Comparison of ENCODE assay signal across 29 mouse cellular contexts in the genomic region with DNA sequence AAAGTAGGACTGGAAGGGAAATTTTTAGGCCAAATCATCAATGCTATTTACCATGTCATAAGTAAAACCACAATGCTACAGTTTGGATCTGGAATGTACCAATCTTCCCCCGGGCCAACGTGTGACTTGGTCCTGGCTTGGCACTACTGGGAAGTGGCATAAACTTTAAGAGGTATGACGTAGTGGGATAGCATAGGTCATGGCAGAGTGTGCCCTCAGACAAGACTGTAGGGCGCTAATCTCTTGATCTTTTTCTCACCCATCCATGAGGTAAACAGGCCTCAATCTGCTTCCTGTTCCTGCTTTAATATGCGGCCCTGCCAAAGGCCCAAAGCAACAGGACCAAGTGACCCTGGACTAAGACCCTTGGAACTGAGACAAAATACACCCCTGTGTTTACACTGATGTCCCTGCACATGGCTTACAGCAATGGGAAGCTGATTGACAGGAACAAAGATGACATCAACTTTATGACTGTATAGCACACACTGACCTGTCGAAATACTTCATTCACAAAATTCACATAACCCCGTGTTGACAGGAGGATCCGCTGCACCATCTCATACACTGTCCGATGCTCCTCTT.
DNase-seq lines count a peak whose midpoint lies in the region; ATAC-seq and TF ChIP-seq lines count a peak whose summit lies in the region.
"Had no signal": no experiment of that assay in that cellular context is flagged by ENCODE, and none has a peak within 500 bp of the region (broad histone marks: within the 10 kb centered on the region; RNA-seq: fewer than 3 reads in every experiment).

No protein-coding gene starts in this region.

- no peak overlapping the region for H3K9ac ChIP-seq in heart, embryonic 11.5 days (ENCODE audit: low read depth, low read length)
- H3K9ac ChIP-seq in liver, embryonic 13.5 days = no peak overlapping the region
- H3K9ac ChIP-seq in liver, embryonic 11.5 days (ENCODE audit: low read depth, low read length) = no peak overlapping the region
- no peak overlapping the region for H3K9ac ChIP-seq in intestine, postnatal 0 days (ENCODE audit: low read depth, low read length)
- H3K9ac ChIP-seq: heart, embryonic 15.5 days; hindbrain, embryonic 14.5 days; lung, embryonic 14.5 days had no signal

- no peak overlapping the region for H3K27ac ChIP-seq in heart, embryonic 11.5 days (ENCODE audit: low read depth, low read length)
- H3K27ac ChIP-seq in heart, embryonic 10.5 days = no peak overlapping the region
- H3K27ac ChIP-seq in liver, embryonic 13.5 days = no peak overlapping the region
- H3K27ac ChIP-seq in liver, embryonic 11.5 days (ENCODE audit: low read depth, low read length) = no peak overlapping the region
- no peak overlapping the region for H3K27ac ChIP-seq in intestine, postnatal 0 days (ENCODE audit: low read depth, low read length)
- H3K27ac ChIP-seq: embryonic facial prominence, embryonic 12.5 days; gastrocnemius, adult 2 months; heart, embryonic 15.5 days; hindbrain, embryonic 14.5 days; kidney, postnatal 0 days had no signal

- no peaks in the 10 kb centered on the region for H3K4me1 ChIP-seq in heart, embryonic 11.5 days (ENCODE audit: control insufficient read depth, insufficient read depth, low read length)
- H3K4me1 ChIP-seq in heart, embryonic 10.5 days = no peaks in the 10 kb centered on the region
- no peaks in the 10 kb centered on the region for H3K4me1 ChIP-seq in liver, embryonic 13.5 days (replicated peaks)
- no peaks in the 10 kb centered on the region for H3K4me1 ChIP-seq in liver, embryonic 11.5 days (replicated peaks; ENCODE audit: control insufficient read depth, insufficient read depth, low read length)
- no peaks in the 10 kb centered on the region for H3K4me1 ChIP-seq in intestine, postnatal 0 days (replicated peaks; ENCODE audit: control insufficient read depth, insufficient read depth, low read length)
- H3K4me1 ChIP-seq: embryonic facial prominence, embryonic 12.5 days; heart, embryonic 15.5 days had no signal

- no peak overlapping the region for H3K4me3 ChIP-seq in heart, embryonic 11.5 days (ENCODE audit: low read depth, low read length)
- no peak overlapping the region for H3K4me3 ChIP-seq in heart, embryonic 10.5 days
- no peak overlapping the region for H3K4me3 ChIP-seq in liver, embryonic 13.5 days (replicated peaks)
- H3K4me3 ChIP-seq in liver, embryonic 11.5 days (ENCODE audit: low read depth, low read length) = no peak overlapping the region
- no peak overlapping the region for H3K4me3 ChIP-seq in intestine, postnatal 0 days (ENCODE audit: low read depth, low read length)
- H3K4me3 ChIP-seq: embryonic facial prominence, embryonic 12.5 days; gastrocnemius, adult 2 months; heart, embryonic 15.5 days had no signal

- 87% methylated on average over 9 of the region's 9 CpGs for WGBS in heart, embryonic 11.5 days (ENCODE audit: insufficient replicate concordance)
- 91% methylated on average over 9 of the region's 9 CpGs for WGBS in heart, embryonic 10.5 days
- 72% methylated on average over 9 of the region's 9 CpGs for WGBS in liver, embryonic 13.5 days (ENCODE audit: insufficient replicate concordance)
- 88% methylated on average over 9 of the region's 9 CpGs for WGBS in liver, embryonic 11.5 days
- 89% methylated on average over 9 of the region's 9 CpGs for WGBS in intestine, postnatal 0 days

- no peaks in the 10 kb centered on the region for H3K27me3 ChIP-seq in heart, embryonic 11.5 days (ENCODE audit: control insufficient read depth, insufficient read depth, low read length)
- H3K27me3 ChIP-seq in heart, embryonic 10.5 days (ENCODE audit: insufficient read depth, poor library complexity, severe bottlenecking) = no peaks in the 10 kb centered on the region
- no peaks in the 10 kb centered on the region for H3K27me3 ChIP-seq in liver, embryonic 13.5 days
- H3K27me3 ChIP-seq in liver, embryonic 11.5 days (replicated peaks; ENCODE audit: control insufficient read depth, insufficient read depth, low read length) = no peaks in the 10 kb centered on the region
- H3K27me3 ChIP-seq in intestine, postnatal 0 days (replicated peaks; ENCODE audit: control insufficient read depth, insufficient read depth, low read length) = no peaks in the 10 kb centered on the region
- H3K27me3 ChIP-seq: embryonic facial prominence, embryonic 12.5 days; heart, embryonic 15.5 days had no signal

- TF ChIP-seq CTCF in intestine, postnatal 0 days (IDR thresholded peaks at IDR 0.05; ENCODE audit: low read depth) = no peak

- no peaks in the 10 kb centered on the region for H3K9me3 ChIP-seq in heart, embryonic 11.5 days (replicated peaks; ENCODE audit: control insufficient read depth, low read length)
- H3K9me3 ChIP-seq in heart, embryonic 10.5 days = no peaks in the 10 kb centered on the region
- H3K9me3 ChIP-seq in liver, embryonic 13.5 days (replicated peaks) = no peaks in the 10 kb centered on the region
- H3K9me3 ChIP-seq in liver, embryonic 11.5 days (ENCODE audit: control insufficient read depth, low read length) = no peaks in the 10 kb centered on the region
- no peaks in the 10 kb centered on the region for H3K9me3 ChIP-seq in intestine, postnatal 0 days (ENCODE audit: control insufficient read depth)
- H3K9me3 ChIP-seq: embryonic facial prominence, embryonic 12.5 days; heart, embryonic 15.5 days had no signal

- DNase-seq in heart, embryonic 10.5 days (ENCODE audit: low spot score) = no peak
- DNase-seq in liver, embryonic 13.5 days = no peak
- no peak for DNase-seq in liver, embryonic 11.5 days (ENCODE audit: low spot score)
- DNase-seq in lung, postnatal 25 days (ENCODE audit: low spot score) = peak; percentile 29
- no peak for DNase-seq in layer of hippocampus, adult 11-12 months (ENCODE audit: low spot score)
- DNase-seq in heart, postnatal 4 days = no peak
- DNase-seq: adrenal gland, postnatal 14 days; cerebellum, adult 11 months; cerebellum, adult 9-10 months; cerebellum, postnatal 36 days; gastrocnemius, adult 2 months; heart, postnatal 36 days; kidney, adult 8-10 months; kidney, postnatal 4 days; lung, embryonic 14.5 days; right cerebral cortex, postnatal 25 days; spleen, adult 18-20 months; thymus, adult 18-20 months; thymus, postnatal 25 days had no signal

- peaks cover 4% of the 10 kb centered on the region; the same call in 1 of the 2 replicates for H3K36me3 ChIP-seq in heart, embryonic 11.5 days (ENCODE audit: control insufficient read depth, insufficient read depth, low read length)
- peaks cover 7% of the 10 kb centered on the region; the same call in 1 of the 2 replicates for H3K36me3 ChIP-seq in heart, embryonic 10.5 days
- H3K36me3 ChIP-seq in liver, embryonic 13.5 days = peaks cover 5% of the 10 kb centered on the region
- no peaks in the 10 kb centered on the region; the same call in 1 of the 2 replicates for H3K36me3 ChIP-seq in liver, embryonic 11.5 days (ENCODE audit: control insufficient read depth, insufficient read depth, low read length)
- H3K36me3 ChIP-seq in intestine, postnatal 0 days (ENCODE audit: control insufficient read depth, insufficient read depth) = peaks cover 19% of the 10 kb centered on the region
- H3K36me3 ChIP-seq: heart, embryonic 15.5 days had no signal

- peak; percentile 55 for ATAC-seq in heart, embryonic 11.5 days (replicated peaks; ENCODE audit: insufficient number of reproducible peaks, low FRiP score, low TSS enrichment)
- ATAC-seq in liver, embryonic 13.5 days (ENCODE audit: low read depth) = peak; percentile 29; the same call in 1 of the 2 replicates
- no peak for ATAC-seq in liver, embryonic 11.5 days (replicated peaks; ENCODE audit: low FRiP score)
- ATAC-seq in intestine, postnatal 0 days = peak; percentile 28; the same call in 1 of the 2 replicates
- ATAC-seq: forebrain, embryonic 16.5 days; inflammation-experienced regulatory T-cells, adult 6 months; midbrain, embryonic 16.5 days had no signal

- no peak overlapping the region for H3K4me2 ChIP-seq in heart, embryonic 11.5 days
- H3K4me2 ChIP-seq in liver, embryonic 13.5 days = no peak overlapping the region
- no peak overlapping the region for H3K4me2 ChIP-seq in liver, embryonic 11.5 days
- no peak overlapping the region for H3K4me2 ChIP-seq in intestine, postnatal 0 days (replicated peaks; ENCODE audit: low read depth)
- H3K4me2 ChIP-seq: embryonic facial prominence, embryonic 12.5 days; heart, embryonic 15.5 days; hindbrain, embryonic 14.5 days; lung, embryonic 14.5 days; midbrain, embryonic 11.5 days had no signal
